Mouse (Mus musculus): ENCODE data around the gene Igsf21. TPM values are rescaled to one million over a fixed set of nuclear protein-coding genes. Genes with fewer than 3 reads are reported as not detected.
A peak's percentile ranks its signal among the peaks of the same experiment; 100 is the strongest.

The Igsf21 gene
- total and polyA plus RNA-seq, 2 experiments = not detected

GRCm38 (mm10) chr4:140052575-140052974, 194.0 kb downstream of the Igsf21 start:
- Histone ChIP-seq H3K79me2 (ENCODE audit: control insufficient read depth, insufficient read depth, low read length) (no peaks in the 10 kb centered on the region), H3K4me1 (ENCODE audit: control insufficient read depth, insufficient read depth, low read length) (peaks cover 12% of the 10 kb centered on the region), H3K27ac (replicated peaks; ENCODE audit: insufficient read depth, low read depth, low read length) (no peak overlapping the region), H3K4me3 (ENCODE audit: insufficient read depth, low read depth, low read length) (no peak overlapping the region), H3K36me3 (ENCODE audit: control insufficient read depth, insufficient read depth, low read length) (no peaks in the 10 kb centered on the region), H3K9ac (ENCODE audit: low read depth, low read length) (no peak overlapping the region), H3K27me3 (ENCODE audit: control insufficient read depth, insufficient read depth, low read length) (no peaks in the 10 kb centered on the region)
- peak; percentile 67 for TF ChIP-seq CTCF (IDR thresholded peaks at IDR 0.05; ENCODE audit: low read depth, low read length)
- TF ChIP-seq POLR2A (IDR thresholded peaks at IDR 0.05; ENCODE audit: extremely low read depth, insufficient read depth, low read length) = no peak
- peak; percentile 57 for DNase-seq (ENCODE audit: extremely low read depth, low read depth, low spot score)
- WGBS = 34% methylated on average over 11 of the region's 11 CpGs

DNA sequence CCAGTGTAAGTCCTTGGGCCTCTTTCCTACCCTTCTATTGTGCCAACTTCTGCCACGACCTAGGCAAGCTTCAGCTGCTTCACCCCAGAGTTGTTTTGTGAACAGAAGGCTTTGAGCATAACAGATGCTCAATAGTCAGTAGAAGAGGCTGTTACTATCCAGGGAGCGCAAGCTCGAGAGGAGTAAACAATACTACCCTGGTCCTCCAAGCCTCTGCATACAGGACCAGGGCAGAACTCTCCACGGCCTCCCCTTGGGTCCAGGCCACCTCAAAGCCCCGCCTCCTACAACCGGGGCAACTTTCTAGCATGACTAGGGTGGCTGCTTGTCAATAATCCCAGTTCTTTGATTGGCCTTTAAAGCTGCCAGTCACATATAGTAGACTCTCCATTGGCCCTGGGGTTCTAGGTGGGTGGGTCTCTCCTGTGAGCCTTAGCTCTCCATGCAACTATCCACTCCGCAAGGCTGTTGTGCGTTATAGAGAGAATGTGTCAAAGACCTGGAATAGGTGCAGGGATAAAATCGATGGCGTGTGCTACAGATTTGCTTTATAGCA, 198.7 kb downstream of the Igsf21 start:
- no peak overlapping the region for H3K9ac ChIP-seq (ENCODE audit: low read depth, low read length)
- H3K4me3 ChIP-seq (ENCODE audit: insufficient read depth, low read depth, low read length) = no peak overlapping the region
- no peaks in the 10 kb centered on the region for H3K27me3 ChIP-seq (ENCODE audit: control insufficient read depth, insufficient read depth, low read length)
- peaks cover 13% of the 10 kb centered on the region for H3K4me1 ChIP-seq (ENCODE audit: control insufficient read depth, insufficient read depth, low read length)
- no peak overlapping the region for H3K27ac ChIP-seq (replicated peaks; ENCODE audit: insufficient read depth, low read depth, low read length)
- H3K79me2 ChIP-seq (ENCODE audit: control insufficient read depth, insufficient read depth, low read length) = no peaks in the 10 kb centered on the region
- WGBS = 38% methylated on average over 10 of the region's 10 CpGs
- TF ChIP-seq CTCF (IDR thresholded peaks at IDR 0.05; ENCODE audit: low read depth, low read length) (no peak), POLR2A (IDR thresholded peaks at IDR 0.05; ENCODE audit: extremely low read depth, insufficient read depth, low read length) (no peak)
- DNase-seq (ENCODE audit: extremely low read depth, low read depth, low spot score) = peak; percentile 85
- H3K36me3 ChIP-seq (ENCODE audit: control insufficient read depth, insufficient read depth, low read length) = no peaks in the 10 kb centered on the region

DNA sequence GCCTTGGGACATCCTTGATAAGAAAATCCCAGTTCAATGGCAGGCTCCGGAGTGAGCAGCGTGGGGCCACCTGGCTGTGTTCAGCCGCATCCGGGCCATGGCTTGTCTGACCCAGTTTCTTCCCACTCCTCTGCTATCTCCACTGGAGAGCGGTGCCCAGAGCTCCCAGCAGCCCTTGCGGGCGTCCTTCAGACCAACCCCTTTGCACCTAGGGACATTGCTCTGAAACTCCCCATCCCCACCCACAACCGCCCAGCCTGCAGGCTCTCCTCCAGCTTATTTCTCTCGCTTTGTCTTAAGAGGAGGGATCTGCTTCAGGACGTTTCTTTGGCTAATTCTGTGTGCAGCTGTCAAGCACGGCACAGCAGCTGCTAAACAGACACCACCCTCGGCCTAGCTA, 202.6 kb downstream of the Igsf21 start:
- Histone ChIP-seq H3K9ac (ENCODE audit: low read depth, low read length) (no peak overlapping the region), H3K27me3 (ENCODE audit: control insufficient read depth, insufficient read depth, low read length) (peaks cover 3% of the 10 kb centered on the region; the same call in 1 of the 2 replicates), H3K36me3 (ENCODE audit: control insufficient read depth, insufficient read depth, low read length) (no peaks in the 10 kb centered on the region), H3K27ac (replicated peaks; ENCODE audit: insufficient read depth, low read depth, low read length) (no peak overlapping the region), H3K79me2 (ENCODE audit: control insufficient read depth, insufficient read depth, low read length) (no peaks in the 10 kb centered on the region), H3K4me3 (ENCODE audit: insufficient read depth, low read depth, low read length) (no peak overlapping the region), H3K4me1 (ENCODE audit: control insufficient read depth, insufficient read depth, low read length) (peaks cover 8% of the 10 kb centered on the region; the same call in 1 of the 2 replicates)
- peak; percentile 70 for DNase-seq (ENCODE audit: extremely low read depth, low read depth, low spot score)
- TF ChIP-seq POLR2A (IDR thresholded peaks at IDR 0.05; ENCODE audit: extremely low read depth, insufficient read depth, low read length) = no peak
- no peak for TF ChIP-seq CTCF (IDR thresholded peaks at IDR 0.05; ENCODE audit: low read depth, low read length)
- 52% methylated on average over 12 of the region's 12 CpGs for WGBS

DNA sequence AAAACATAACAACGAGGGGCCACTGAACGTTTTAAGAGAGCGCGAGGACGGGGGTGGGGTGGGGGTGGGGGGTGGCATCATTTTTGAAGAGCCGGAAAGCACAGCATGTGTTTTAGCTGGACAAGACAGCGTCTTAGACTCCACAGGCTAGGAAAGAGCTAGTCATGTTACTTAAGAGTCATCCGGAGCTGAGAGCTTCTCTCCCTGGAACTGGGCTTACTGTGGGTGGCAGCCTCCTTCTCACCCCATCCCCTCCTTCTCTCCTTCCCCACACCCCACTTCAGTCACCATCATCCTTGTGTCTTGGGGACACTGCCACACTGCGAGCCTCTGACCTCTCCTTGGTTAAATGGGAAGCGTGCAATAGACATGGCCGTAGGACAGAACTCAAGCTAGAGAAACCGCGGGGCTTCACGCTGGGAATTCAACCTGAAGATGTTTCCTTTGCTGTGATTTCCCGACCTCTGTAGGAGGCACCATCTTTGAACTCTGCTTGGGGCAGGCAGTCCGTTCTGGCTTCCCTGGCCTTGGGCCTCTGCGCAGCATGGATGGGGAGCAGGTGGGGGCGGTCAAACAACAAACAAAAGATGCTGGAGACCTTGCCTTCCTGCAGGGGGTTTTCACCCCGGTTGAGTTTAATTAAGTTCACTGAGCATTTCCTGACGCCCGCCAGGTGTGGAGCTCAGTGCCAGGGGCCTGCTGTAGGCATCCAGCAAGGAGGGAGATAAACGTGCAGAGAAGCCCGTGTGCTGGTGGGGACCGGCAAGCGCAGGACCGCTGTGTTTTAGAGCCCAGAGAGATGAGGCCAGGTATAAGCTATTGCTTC, 207.8 kb downstream of the Igsf21 start:
- 23% methylated on average over 26 of the region's 26 CpGs for WGBS
- no peak for DNase-seq (ENCODE audit: extremely low read depth, low read depth, low spot score)
- no peak overlapping the region for H3K27ac ChIP-seq (replicated peaks; ENCODE audit: insufficient read depth, low read depth, low read length)
- H3K9ac ChIP-seq (ENCODE audit: low read depth, low read length) = no peak overlapping the region
- H3K27me3 ChIP-seq (ENCODE audit: control insufficient read depth, insufficient read depth, low read length) = peaks cover 3% of the 10 kb centered on the region; the same call in 1 of the 2 replicates
- TF ChIP-seq CTCF (IDR thresholded peaks at IDR 0.05; ENCODE audit: low read depth, low read length) (no peak), POLR2A (IDR thresholded peaks at IDR 0.05; ENCODE audit: extremely low read depth, insufficient read depth, low read length) (no peak)
- H3K4me3 ChIP-seq (ENCODE audit: insufficient read depth, low read depth, low read length) = no peak overlapping the region
- H3K79me2 ChIP-seq (ENCODE audit: control insufficient read depth, insufficient read depth, low read length) = no peaks in the 10 kb centered on the region
- peaks cover 6% of the 10 kb centered on the region; the same call in 1 of the 2 replicates for H3K4me1 ChIP-seq (ENCODE audit: control insufficient read depth, insufficient read depth, low read length)
- no peaks in the 10 kb centered on the region for H3K36me3 ChIP-seq (ENCODE audit: control insufficient read depth, insufficient read depth, low read length)

GRCm38 (mm10) chr4:140037784-140038387, 208.7 kb downstream of the Igsf21 start:
- peaks cover 3% of the 10 kb centered on the region; the same call in 1 of the 2 replicates for H3K27me3 ChIP-seq (ENCODE audit: control insufficient read depth, insufficient read depth, low read length)
- no peak overlapping the region for H3K27ac ChIP-seq (replicated peaks; ENCODE audit: insufficient read depth, low read depth, low read length)
- H3K36me3 ChIP-seq (ENCODE audit: control insufficient read depth, insufficient read depth, low read length) = no peaks in the 10 kb centered on the region
- no peak overlapping the region for H3K4me3 ChIP-seq (ENCODE audit: insufficient read depth, low read depth, low read length)
- H3K4me1 ChIP-seq (ENCODE audit: control insufficient read depth, insufficient read depth, low read length) = peaks cover 6% of the 10 kb centered on the region; the same call in 1 of the 2 replicates
- peak; percentile 75 for DNase-seq (ENCODE audit: extremely low read depth, low read depth, low spot score)
- TF ChIP-seq POLR2A (IDR thresholded peaks at IDR 0.05; ENCODE audit: extremely low read depth, insufficient read depth, low read length) (no peak), CTCF (IDR thresholded peaks at IDR 0.05; ENCODE audit: low read depth, low read length) (no peak)
- 6% methylated on average over 13 of the region's 13 CpGs for WGBS
- no peaks in the 10 kb centered on the region for H3K79me2 ChIP-seq (ENCODE audit: control insufficient read depth, insufficient read depth, low read length)
- H3K9ac ChIP-seq (ENCODE audit: low read depth, low read length) = no peak overlapping the region
